Mouse (Mus musculus) cerebral cortex, adult 2 months (tissue): ENCODE data around the gene Prg2.

Experiments
- WGBS: fragments of 180-500 bp; shearing (Covaris S2); methylation state at CpG from one replicate; pipeline ENCODE4 v1.1.7; 2018; 5-methylcytosine and 5-hydroxymethylcytosine counted together

The Prg2 gene

GRCm38 (mm10) chr2:85029897-85030296 is 49.6 kb downstream of the Prg2 start:
- 55% methylated on average over 6 of the region's 6 CpGs for WGBS

- WGBS: 49% methylated on average over 6 of the region's 6 CpGs
Observed at GRCm38 (mm10) chr2:85030989-85031388, 50.7 kb downstream of the Prg2 start.

- 85% methylated on average over 2 of the region's 2 CpGs for WGBS
Observed at GRCm38 (mm10) chr2:85033121-85033520, 52.9 kb downstream of the Prg2 start.
